Mouse (Mus musculus) ES-E14 (cell line): Measurements from ENCODE around the gene Vezf1. TPM values are rescaled to one million over a fixed set of nuclear protein-coding genes. Genes with fewer than 3 reads are reported as not detected.

Source experiments
- DNase-seq: peaks from one replicate; pipeline ENCODE4 v3.0.0-alpha.2; 2013; ENCODE audit warnings: low read depth, low spot score
- H3K27ac ChIP-seq: 2 replicates; pipeline ENCODE4 v1.5.1; 2012; ENCODE audit warnings: low read depth, mild to moderate bottlenecking, low read length, moderate library complexity, mixed read lengths; ENCODE audit not compliant: poor library complexity, insufficient read depth, severe bottlenecking
- H3K36me3 ChIP-seq: 2 replicates; pipeline ENCODE4 v1.6.1; 2012; ENCODE audit warnings: mild to moderate bottlenecking, low read length, moderate library complexity, mixed read lengths; ENCODE audit not compliant: control insufficient read depth, poor library complexity, insufficient read depth, severe bottlenecking
- H3K4me1 ChIP-seq, 2 experiments: fragments of 150-350 bp in 1 of 2; sonication (generic) in 1 of 2; 2 replicates each; pipeline ENCODE4 v1.6.1; 2012; ENCODE audit warnings: low read length in 2 of 2, mild to moderate bottlenecking in 1 of 2, mixed read lengths in 1 of 2; ENCODE audit not compliant: control insufficient read depth in 2 of 2, insufficient read depth in 2 of 2, poor library complexity in 1 of 2
- H3K4me3 ChIP-seq, 2 experiments: fragments of 150-350 bp in 1 of 2; sonication (generic) in 1 of 2; 2 replicates each; pipeline ENCODE4 v1.5.1; 2012; ENCODE audit warnings: low read length in 2 of 2, low read depth in 1 of 2, mild to moderate bottlenecking in 1 of 2, mixed read lengths in 1 of 2; ENCODE audit not compliant: insufficient read depth in 1 of 2, poor library complexity in 1 of 2, severe bottlenecking in 1 of 2
- H3K9ac ChIP-seq: 2 replicates; pipeline ENCODE4 v1.6.1; 2012; ENCODE audit warnings: low read depth, mild to moderate bottlenecking, low read length, mixed read lengths; ENCODE audit not compliant: poor library complexity, insufficient read depth, severe bottlenecking
- H3K9me3 ChIP-seq: fragments of 150-350 bp; sonication (generic); 2 replicates; pipeline ENCODE4 v1.6.1; 2012; ENCODE audit warnings: low read depth, mild to moderate bottlenecking, low read length; ENCODE audit not compliant: control insufficient read depth, insufficient read depth
- CHD2 ChIP-seq: IDR thresholded peaks from 2 replicates; pipeline ENCODE4 v1.6.1; 2014; ENCODE audit warnings: mild to moderate bottlenecking, low read depth, low read length, inconsistent platforms
- HCFC1 ChIP-seq: IDR thresholded peaks from 2 replicates; pipeline ENCODE4 v1.6.1; 2012; ENCODE audit warnings: low read length, inconsistent platforms, borderline replicate concordance; ENCODE audit not compliant: insufficient read depth
- MAFK ChIP-seq: IDR thresholded peaks from 2 replicates; pipeline ENCODE4 v1.6.1; 2014; ENCODE audit warnings: mild to moderate bottlenecking, low read depth, low read length, inconsistent platforms; ENCODE audit not compliant: insufficient read depth
- ZC3H11A ChIP-seq: IDR thresholded peaks from 2 replicates; pipeline ENCODE4 v1.6.1; 2012; ENCODE audit warnings: low read depth, mild to moderate bottlenecking, inconsistent platforms, low read length, borderline replicate concordance
- ZNF384 ChIP-seq: IDR thresholded peaks from 2 replicates; pipeline ENCODE4 v1.6.1; 2012; ENCODE audit warnings: low read depth, low read length, inconsistent platforms
- in situ Hi-C, 2 experiments: fragments of 600-800 bp; cut with MboI; formaldehyde crosslinking; loops; one replicate each; pipeline ENCODE4 v1.15.1; 2025; ENCODE audit warnings: low sequenced_read_pairs in 2 of 2, inconsistent platforms in 1 of 2; ENCODE audit not compliant: unreplicated experiment in 2 of 2
- total RNA-seq: library from RNA; depleted of rRNA; stranded (reverse); fragments of 300-350 nt; gene quantifications from 2 replicates; pipeline ENCODE4 v1.2.3, GENCODE M21; 2012

Vezf1 gene
- total RNA-seq, 1 experiment, result 13.2 TPM

DNA sequence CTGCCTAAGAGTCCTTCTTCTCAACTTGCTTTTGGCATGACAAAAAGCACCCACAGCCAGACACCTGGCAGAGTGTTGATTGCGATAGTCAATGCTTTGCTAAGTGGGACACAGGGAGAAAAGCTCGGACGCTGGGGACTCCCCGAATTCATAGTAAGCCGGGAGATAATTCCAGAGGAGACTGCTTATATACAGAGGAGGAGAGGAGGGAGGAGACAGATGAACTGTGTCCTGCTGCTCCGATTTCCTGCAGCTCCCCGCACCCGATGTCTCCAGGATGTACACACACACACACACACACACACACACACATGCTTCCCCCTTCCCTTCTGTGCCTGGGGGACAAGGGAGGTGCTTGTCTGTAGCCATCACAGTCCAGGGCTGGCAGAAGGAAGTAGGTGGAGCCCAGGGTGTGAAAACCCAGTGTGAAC lies 46.8 kb downstream of the Vezf1 start:
- TF ChIP-seq ZNF384 (no peak), HCFC1 (no peak), ZC3H11A (no peak), CHD2 (no peak), MAFK (no peak)
- H3K4me1 ChIP-seq, result peaks cover 4 to 19% of the 10 kb centered on the region in 2 experiments; a peak in 3 of 4 replicates
- in situ Hi-C loops, result no loop called here
- H3K36me3 ChIP-seq, result no peaks in the 10 kb centered on the region
- no peak for DNase-seq
- H3K9ac ChIP-seq, result no peak overlapping the region
- no peaks in the 10 kb centered on the region for H3K9me3 ChIP-seq
- no peak overlapping the region for H3K27ac ChIP-seq
- H3K4me3 ChIP-seq, result no peak overlapping the region

DNA sequence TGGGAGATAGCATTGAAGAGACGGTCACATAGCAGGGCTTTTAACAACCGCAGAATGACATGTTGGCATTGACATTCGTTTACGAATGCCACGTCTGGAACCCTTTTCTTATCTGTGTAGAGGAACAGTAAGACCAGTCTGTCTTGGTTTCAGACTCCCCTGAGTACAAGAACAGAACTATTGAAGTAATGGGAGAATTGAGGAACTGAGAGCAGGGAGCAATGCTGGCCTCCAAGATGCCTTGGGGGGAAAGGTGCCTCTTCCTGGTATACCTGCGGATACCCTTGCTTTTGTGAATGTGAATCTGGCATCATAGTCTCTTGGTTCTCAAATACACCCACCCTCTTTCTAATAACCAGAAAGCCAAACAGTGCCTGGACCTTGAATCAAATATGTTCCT lies 48.5 kb downstream of the Vezf1 start:
- Histone ChIP-seq H3K9me3 (no peaks in the 10 kb centered on the region), H3K9ac (no peak overlapping the region), H3K36me3 (no peaks in the 10 kb centered on the region), H3K4me3 (no peak overlapping the region), H3K4me1 (peaks cover 4 to 20% of the 10 kb centered on the region in 2 experiments; a peak in 3 of 4 replicates), H3K27ac (no peak overlapping the region)
- in situ Hi-C loops, result no loop called here
- no peak for TF ChIP-seq ZC3H11A
- TF ChIP-seq HCFC1, result no peak
- TF ChIP-seq CHD2, result no peak
- no peak for TF ChIP-seq MAFK
- no peak for TF ChIP-seq ZNF384
- no peak for DNase-seq

DNA sequence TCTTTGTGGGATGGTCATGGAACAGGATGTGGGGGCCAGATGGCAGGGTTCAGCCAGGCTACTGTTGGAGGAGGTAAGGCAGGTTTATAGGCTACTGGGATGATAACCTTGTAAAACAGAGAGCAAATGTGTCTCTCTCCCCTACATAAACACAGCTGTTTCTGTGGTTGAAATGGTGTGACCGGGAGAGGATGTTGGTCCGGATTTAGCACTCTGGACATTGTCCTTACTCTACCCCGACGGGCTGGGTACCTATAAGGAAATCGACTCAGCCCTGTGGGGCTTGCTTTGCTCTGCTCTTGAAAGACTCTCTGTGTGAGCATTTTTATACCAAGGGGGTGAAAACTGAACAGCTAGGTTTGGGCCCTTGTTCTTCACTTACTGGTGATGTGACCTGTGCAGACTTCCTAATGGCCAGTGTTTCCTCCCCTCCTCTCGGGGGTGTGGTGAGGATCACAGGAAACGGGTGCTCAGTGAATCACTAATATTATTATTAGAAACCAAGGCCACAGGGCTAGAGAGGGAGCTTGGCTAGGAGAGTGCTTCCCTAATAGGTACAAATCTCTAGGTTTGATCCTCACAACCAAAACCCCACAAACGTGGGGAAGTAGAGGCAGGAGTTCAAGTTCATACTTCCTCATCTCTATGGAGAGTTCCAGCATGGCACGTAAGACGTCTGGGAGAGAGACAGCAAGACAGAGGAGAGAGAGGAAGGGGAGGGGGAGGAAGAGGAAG lies 49.4 kb downstream of the Vezf1 start:
- Histone ChIP-seq H3K4me1 (peaks cover 8 to 26% of the 10 kb centered on the region in 2 experiments), H3K4me3 (no peak overlapping the region), H3K9me3 (no peaks in the 10 kb centered on the region), H3K36me3 (no peaks in the 10 kb centered on the region), H3K27ac (no peak overlapping the region), H3K9ac (no peak overlapping the region)
- DNase-seq, result no peak
- in situ Hi-C loops, result no loop called here
- TF ChIP-seq ZC3H11A, result no peak
- no peak for TF ChIP-seq ZNF384
- TF ChIP-seq HCFC1, result no peak

DNA sequence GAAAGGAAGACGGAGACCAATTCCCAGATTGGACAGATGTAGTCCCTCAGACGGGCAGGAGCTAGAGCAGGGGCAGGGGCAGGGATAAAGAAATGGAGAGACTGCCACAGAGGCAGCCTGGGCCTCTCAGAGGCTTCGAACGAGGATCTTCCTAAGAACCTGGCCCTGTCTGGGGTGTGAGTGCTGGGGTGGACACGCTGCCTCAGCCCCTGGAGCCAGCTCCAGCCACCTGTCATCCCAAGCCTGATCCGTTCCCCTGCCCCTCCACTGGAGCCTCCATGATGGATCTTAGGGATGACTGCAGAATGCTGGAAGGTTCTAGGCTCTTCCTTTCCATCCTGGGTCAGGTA lies 50.0 kb downstream of the Vezf1 start:
- no peaks in the 10 kb centered on the region for H3K36me3 ChIP-seq
- TF ChIP-seq ZC3H11A, result no peak
- TF ChIP-seq MAFK, result no peak
- TF ChIP-seq HCFC1, result no peak
- TF ChIP-seq ZNF384, result no peak
- H3K27ac ChIP-seq, result no peak overlapping the region
- H3K4me1 ChIP-seq, result peaks cover 8 to 29% of the 10 kb centered on the region in 2 experiments
- H3K4me3 ChIP-seq, result no peak overlapping the region
- in situ Hi-C loops, result no loop called here
- no peak for DNase-seq
- peak overlapping the region; percentile 14; the same call in 1 of the 2 replicates for H3K9ac ChIP-seq
- H3K9me3 ChIP-seq, result no peaks in the 10 kb centered on the region
